Mouse (Mus musculus): ENCODE measurements around the gene Hamp. TPM values are rescaled to one million over a fixed set of nuclear protein-coding genes. Genes with fewer than 3 reads are reported as not detected.

Gene Hamp
- polyA plus RNA-seq, 1 experiment from 2014 or later, result 22.2 TPM

DNA sequence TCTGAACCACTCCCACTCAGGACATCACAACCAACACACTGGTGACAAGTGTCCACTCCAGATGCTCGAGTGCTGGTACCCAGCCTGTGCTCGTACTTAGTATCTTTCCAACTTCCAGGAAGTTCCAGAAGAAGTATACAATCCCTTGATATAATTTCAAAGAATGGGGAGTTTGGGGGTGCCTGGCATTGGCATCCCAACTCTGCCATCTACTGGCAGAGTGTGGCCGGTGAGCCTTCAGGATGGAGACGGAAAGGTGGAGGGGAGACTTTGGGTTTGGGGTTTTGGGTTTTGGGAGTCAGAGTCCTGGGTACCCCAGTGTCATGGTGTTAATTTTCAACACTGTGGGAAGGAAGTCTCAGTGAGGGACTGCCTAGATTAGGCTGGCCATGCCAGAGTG, 39.8 kb downstream of the Hamp start:
- no peaks in the 10 kb centered on the region for H3K9me3 ChIP-seq (replicated peaks)
- WGBS (ENCODE audit: insufficient replicate concordance), result 28% methylated on average over 4 of the region's 4 CpGs
- no peak overlapping the region for H3K9ac ChIP-seq
- no peak overlapping the region for H3K4me2 ChIP-seq
- H3K27me3 ChIP-seq, result peaks cover 16% of the 10 kb centered on the region
- no peak overlapping the region for H3K27ac ChIP-seq (replicated peaks)
- H3K4me1 ChIP-seq (replicated peaks), result peaks cover 8% of the 10 kb centered on the region
- H3K36me3 ChIP-seq (replicated peaks), result no peaks in the 10 kb centered on the region
- no peak overlapping the region for H3K4me3 ChIP-seq (replicated peaks)
- ATAC-seq (ENCODE audit: insufficient read depth), result no peak

DNA sequence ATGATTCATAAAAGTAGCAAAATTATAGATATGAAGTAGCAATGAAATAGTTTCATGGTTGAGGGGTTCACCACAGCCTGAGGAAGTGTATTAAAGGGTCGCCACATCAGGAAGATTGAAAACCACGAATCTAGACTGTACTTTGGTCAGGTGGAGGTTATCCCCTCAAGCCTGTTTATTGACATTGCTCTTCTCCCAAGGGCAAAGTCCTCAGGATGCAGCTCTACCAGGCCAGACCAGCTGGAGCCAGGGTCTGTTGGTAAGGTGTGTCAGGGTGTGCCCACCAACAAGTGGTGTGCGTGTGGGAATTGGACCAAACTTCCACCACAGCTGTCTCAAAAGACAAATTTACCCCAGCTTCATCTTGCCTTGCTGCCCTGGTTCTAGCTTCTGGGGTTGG, 48.6 kb downstream of the Hamp start:
- Histone ChIP-seq H3K4me2 (no peak overlapping the region), H3K9me3 (replicated peaks) (no peaks in the 10 kb centered on the region), H3K27me3 (no peaks in the 10 kb centered on the region), H3K36me3 (replicated peaks) (no peaks in the 10 kb centered on the region), H3K9ac (no peak overlapping the region), H3K4me3 (replicated peaks) (no peak overlapping the region), H3K27ac (replicated peaks) (no peak overlapping the region), H3K4me1 (replicated peaks) (peaks cover 2% of the 10 kb centered on the region; the same call in 1 of the 2 replicates)
- ATAC-seq (ENCODE audit: insufficient read depth), result peak; percentile 44; the same call in 1 of the 2 replicates
- 53% methylated on average over 3 of the region's 3 CpGs for WGBS (ENCODE audit: insufficient replicate concordance)

DNA sequence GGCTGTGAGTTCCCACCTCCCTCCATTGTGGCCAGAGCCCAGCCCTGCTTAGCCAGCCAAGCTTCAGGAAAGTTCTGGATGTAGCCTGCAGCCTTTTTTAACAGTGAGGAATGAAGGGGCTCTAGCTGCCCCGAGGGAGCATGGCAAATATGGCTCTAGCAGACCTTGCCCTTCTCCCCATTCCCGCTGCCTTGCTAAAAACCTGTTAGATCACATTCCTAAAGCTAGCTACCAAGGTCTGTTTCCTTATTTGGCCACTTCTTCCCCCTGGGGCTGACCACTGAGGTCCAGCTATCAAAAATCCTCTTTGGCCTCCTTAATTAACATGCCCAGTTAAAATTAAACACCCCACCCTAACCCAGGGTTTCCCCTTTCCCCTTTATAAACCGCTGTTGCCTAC, 51.3 kb downstream of the Hamp start:
- ATAC-seq (ENCODE audit: insufficient read depth), result no peak
- H3K27ac ChIP-seq (replicated peaks), result no peak overlapping the region
- no peak overlapping the region for H3K4me2 ChIP-seq
- no peaks in the 10 kb centered on the region for H3K9me3 ChIP-seq (replicated peaks)
- H3K36me3 ChIP-seq (replicated peaks), result no peaks in the 10 kb centered on the region
- no peak overlapping the region for H3K9ac ChIP-seq
- peaks cover 4% of the 10 kb centered on the region; the same call in 1 of the 2 replicates for H3K4me1 ChIP-seq (replicated peaks)
- H3K27me3 ChIP-seq, result no peaks in the 10 kb centered on the region
- H3K4me3 ChIP-seq (replicated peaks), result no peak overlapping the region
- WGBS (ENCODE audit: insufficient replicate concordance), result 52% methylated on average over 3 of the region's 3 CpGs

Other genes starting within 250 kb of the Hamp start
- 0.48 and 0.99 TPM in 2 replicates for gene 2200002J24Rik, start 245.1 kb downstream of the Hamp start, polyA plus RNA-seq (2015; fragmentation: Nextera tagmentation; extraction: Ambion mirVana)
- gene Atp4a, start 231.8 kb downstream of the Hamp start, polyA plus RNA-seq (2015; fragmentation: Nextera tagmentation; extraction: Ambion mirVana), result 1.7 and 2.9 TPM in 2 replicates
- gene Tmem147, start 214.5 kb downstream of the Hamp start, polyA plus RNA-seq (2015; fragmentation: Nextera tagmentation; extraction: Ambion mirVana), result 97.4 and 105 TPM in 2 replicates
- not detected in 2 replicates for gene Gapdhs, start 200.4 kb downstream of the Hamp start, polyA plus RNA-seq (2015; fragmentation: Nextera tagmentation; extraction: Ambion mirVana)
- gene Sbsn, start 192.6 kb downstream of the Hamp start, polyA plus RNA-seq (2015; fragmentation: Nextera tagmentation; extraction: Ambion mirVana), result 0.12 and 0.61 TPM in 2 replicates
- gene Dmkn, start 180.3 kb downstream of the Hamp start, polyA plus RNA-seq (2015; fragmentation: Nextera tagmentation; extraction: Ambion mirVana), result 0.32 and 0.99 TPM in 2 replicates
- 0.21 and 2.5 TPM in 2 replicates for gene Krtdap, start 156.1 kb downstream of the Hamp start, polyA plus RNA-seq (2015; fragmentation: Nextera tagmentation; extraction: Ambion mirVana)
- gene Ffar2, start 120.3 kb downstream of the Hamp start, polyA plus RNA-seq (2015; fragmentation: Nextera tagmentation; extraction: Ambion mirVana), result 0.94 and 1.2 TPM in 2 replicates
- gene Ffar3, start 87.9 kb downstream of the Hamp start, polyA plus RNA-seq (2015; fragmentation: Nextera tagmentation; extraction: Ambion mirVana), result not detected in 2 replicates
- gene Ffar1, start 82.5 kb downstream of the Hamp start, polyA plus RNA-seq (2015; fragmentation: Nextera tagmentation; extraction: Ambion mirVana), result not detected in 2 replicates
- 0.81 and 0.86 TPM in 2 replicates for gene Cd22, start 63.7 kb downstream of the Hamp start, polyA plus RNA-seq (2015; fragmentation: Nextera tagmentation; extraction: Ambion mirVana)
- gene Mag, start 29.2 kb downstream of the Hamp start, polyA plus RNA-seq (2015; fragmentation: Nextera tagmentation; extraction: Ambion mirVana), result 0.32 and 0.39 TPM in 2 replicates
- not detected in 2 replicates for gene Hamp2, start 19.4 kb downstream of the Hamp start, polyA plus RNA-seq (2015; fragmentation: Nextera tagmentation; extraction: Ambion mirVana)
- 12.4 TPM in 2 replicates for gene Usf2, start 12.8 kb upstream of the Hamp start, polyA plus RNA-seq (2015; fragmentation: Nextera tagmentation; extraction: Ambion mirVana)
- 28.1 and 31.2 TPM in 2 replicates for gene Lsr, start 29.4 kb upstream of the Hamp start, polyA plus RNA-seq (2015; fragmentation: Nextera tagmentation; extraction: Ambion mirVana)
- 2.4 and 3.4 TPM in 2 replicates for gene Fam187b, start 29.8 kb upstream of the Hamp start, polyA plus RNA-seq (2015; fragmentation: Nextera tagmentation; extraction: Ambion mirVana)
- gene Fxyd5, start 98.4 kb upstream of the Hamp start, polyA plus RNA-seq (2015; fragmentation: Nextera tagmentation; extraction: Ambion mirVana), result 19.8 and 22.4 TPM in 2 replicates
- gene Fxyd7, start 107.4 kb upstream of the Hamp start, polyA plus RNA-seq (2015; fragmentation: Nextera tagmentation; extraction: Ambion mirVana), result 0.17 and 0.26 TPM in 2 replicates
- 88.6 and 99.1 TPM in 2 replicates for gene Fxyd1, start 113.2 kb upstream of the Hamp start, polyA plus RNA-seq (2015; fragmentation: Nextera tagmentation; extraction: Ambion mirVana)
- gene Lgi4, start 115.3 kb upstream of the Hamp start, polyA plus RNA-seq (2015; fragmentation: Nextera tagmentation; extraction: Ambion mirVana), result 0.03 TPM in 1 of 2 replicates, not detected in the other
- gene Fxyd3, start 132.7 kb upstream of the Hamp start, polyA plus RNA-seq (2015; fragmentation: Nextera tagmentation; extraction: Ambion mirVana), result 0.35 and 0.92 TPM in 2 replicates
- gene Hpn, start 171.3 kb upstream of the Hamp start, polyA plus RNA-seq (2015; fragmentation: Nextera tagmentation; extraction: Ambion mirVana), result 98.6 and 145 TPM in 2 replicates
- gene Scn1b, start 183.0 kb upstream of the Hamp start, polyA plus RNA-seq (2015; fragmentation: Nextera tagmentation; extraction: Ambion mirVana), result 1.0 and 1.2 TPM in 2 replicates
- gene Gramd1a, start 211.9 kb upstream of the Hamp start, polyA plus RNA-seq (2015; fragmentation: Nextera tagmentation; extraction: Ambion mirVana), result 11.9 and 14.3 TPM in 2 replicates